Mouse (Mus musculus): ENCODE data around the gene Tnc. TPM values are rescaled to one million over a fixed set of nuclear protein-coding genes. Genes with fewer than 3 reads are reported as not detected.
"Not testable (repeated sequence)": the region's sequence is repeated elsewhere in the genome, so short reads cannot be mapped to it uniquely, and the experiment has no call there.

The Tnc gene
- polyA plus RNA-seq, 1 experiment = 849 TPM

DNA sequence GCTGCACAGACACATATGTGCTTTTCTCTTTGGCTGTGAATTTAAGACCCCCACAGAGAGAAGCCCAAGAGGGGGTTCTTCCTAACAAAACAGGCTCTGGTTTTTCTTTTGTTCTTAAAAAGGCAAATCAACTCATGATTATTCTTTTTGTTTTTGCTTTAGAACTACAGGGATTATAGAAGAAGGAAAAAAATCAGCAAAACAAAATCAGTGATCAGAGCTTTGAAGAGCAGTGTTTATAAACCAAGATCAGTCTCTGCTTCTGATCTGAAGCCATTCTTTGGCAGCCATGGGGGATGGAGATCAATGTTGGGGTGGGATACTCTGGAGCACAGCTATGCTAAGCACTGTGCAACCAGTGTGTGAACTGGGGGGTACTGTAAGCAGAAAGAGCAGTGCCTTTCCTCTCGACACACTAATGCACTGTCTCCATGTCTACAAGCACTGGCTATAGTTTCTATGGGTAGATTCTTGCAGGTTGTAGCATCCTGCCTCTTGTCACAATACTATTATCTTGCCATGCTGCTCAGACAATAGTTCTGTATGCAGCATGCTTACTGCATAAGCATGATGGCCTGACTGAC lies 66.5 kb downstream of the Tnc start:
- no peak overlapping the region for H3K4me3 ChIP-seq (ENCODE audit: insufficient read depth, low read length)
- TF ChIP-seq POLR2A (IDR thresholded peaks at IDR 0.05; ENCODE audit: low read depth, low read length) (no peak), CTCF (IDR thresholded peaks at IDR 0.05; ENCODE audit: borderline replicate concordance, insufficient read depth, low read length) (no peak)
- H3K27ac ChIP-seq (ENCODE audit: insufficient read depth, low read length) = no peak overlapping the region
- no peaks in the 10 kb centered on the region for H3K4me1 ChIP-seq (ENCODE audit: control insufficient read depth, insufficient read depth, low read length)

DNA sequence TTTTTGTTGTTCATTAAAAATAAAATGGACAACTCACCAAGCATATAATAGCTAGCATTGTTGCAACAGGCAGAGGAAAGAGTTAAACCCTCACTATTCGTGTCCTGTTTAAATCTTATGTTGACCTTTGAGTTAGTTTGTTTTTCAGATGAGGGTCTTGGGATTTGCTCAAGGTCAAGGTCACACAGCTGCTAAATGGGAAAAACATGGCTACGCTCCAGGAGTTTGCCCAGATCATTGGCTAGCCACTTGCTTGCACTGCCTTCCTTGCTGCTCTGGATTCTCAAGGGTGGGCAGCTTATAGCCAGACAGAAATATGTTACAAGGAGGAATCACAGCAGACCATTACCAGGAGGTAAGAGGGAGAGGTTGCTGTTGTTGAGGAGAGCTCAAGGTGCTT lies 67.2 kb downstream of the Tnc start:
- Histone ChIP-seq H3K4me3 (ENCODE audit: insufficient read depth, low read length) (no peak overlapping the region), H3K4me1 (ENCODE audit: control insufficient read depth, insufficient read depth, low read length) (no peaks in the 10 kb centered on the region), H3K27ac (ENCODE audit: insufficient read depth, low read length) (no peak overlapping the region)
- no peak for TF ChIP-seq CTCF (IDR thresholded peaks at IDR 0.05; ENCODE audit: borderline replicate concordance, insufficient read depth, low read length)
- TF ChIP-seq POLR2A (IDR thresholded peaks at IDR 0.05; ENCODE audit: low read depth, low read length) = no peak

DNA sequence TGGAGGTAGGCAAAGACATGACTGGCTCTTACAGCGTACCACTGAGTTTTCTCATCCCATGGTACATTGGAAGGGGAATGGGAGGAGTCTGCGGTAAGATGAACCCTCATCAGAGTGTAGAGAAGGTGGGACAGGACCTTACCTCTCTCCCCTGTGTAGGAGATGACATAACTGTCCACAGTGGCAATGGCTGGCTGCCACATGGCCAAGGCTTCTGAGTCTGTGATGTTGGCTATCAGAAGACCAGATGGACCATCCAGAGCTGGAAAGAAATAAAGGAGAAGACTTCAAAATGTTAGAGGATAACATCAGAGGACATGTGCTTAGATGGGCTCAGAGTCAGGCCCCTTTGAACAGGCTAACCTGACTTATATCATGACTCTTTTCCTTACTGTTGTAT lies 74.3 kb downstream of the Tnc start:
- TF ChIP-seq CTCF (IDR thresholded peaks at IDR 0.05; ENCODE audit: borderline replicate concordance, insufficient read depth, low read length) (no peak), POLR2A (IDR thresholded peaks at IDR 0.05; ENCODE audit: low read depth, low read length) (no peak)
- Histone ChIP-seq H3K4me1 (ENCODE audit: control insufficient read depth, insufficient read depth, low read length) (0 out of 2 replicates have a peak, but pooled peaks cover 3% of the 10 kb centered on the region), H3K27ac (ENCODE audit: insufficient read depth, low read length) (no peak overlapping the region), H3K4me3 (ENCODE audit: insufficient read depth, low read length) (no peak overlapping the region)

DNA sequence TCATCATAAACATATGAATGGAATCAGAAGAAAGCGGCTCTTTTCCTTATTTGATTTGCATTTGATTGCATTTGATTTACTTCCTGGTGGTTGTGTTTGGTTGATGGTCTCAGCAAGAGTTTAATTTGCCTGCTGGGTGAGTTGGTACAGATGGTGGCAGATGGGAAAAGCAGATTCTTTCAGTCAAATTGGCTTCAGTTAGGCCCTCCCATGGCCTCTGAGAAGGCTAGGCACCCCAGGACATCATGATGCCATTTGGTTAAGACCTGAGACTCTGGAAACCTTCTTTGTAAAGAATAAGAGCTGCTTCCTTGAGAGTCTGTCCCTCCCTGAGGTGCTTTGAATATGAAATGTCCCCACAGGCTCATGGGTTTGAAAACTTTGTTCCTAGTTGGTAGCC lies 75.1 kb downstream of the Tnc start:
- Histone ChIP-seq H3K4me3 (ENCODE audit: insufficient read depth, low read length) (no peak overlapping the region), H3K4me1 (ENCODE audit: control insufficient read depth, insufficient read depth, low read length) (0 out of 2 replicates have a peak, but pooled peaks cover 3% of the 10 kb centered on the region), H3K27ac (ENCODE audit: insufficient read depth, low read length) (0 out of 2 replicates have a peak overlapping the region, but pooled peaks have one; percentile 0)
- TF ChIP-seq CTCF (IDR thresholded peaks at IDR 0.05; ENCODE audit: borderline replicate concordance, insufficient read depth, low read length) = no peak
- no peak for TF ChIP-seq POLR2A (IDR thresholded peaks at IDR 0.05; ENCODE audit: low read depth, low read length)

DNA sequence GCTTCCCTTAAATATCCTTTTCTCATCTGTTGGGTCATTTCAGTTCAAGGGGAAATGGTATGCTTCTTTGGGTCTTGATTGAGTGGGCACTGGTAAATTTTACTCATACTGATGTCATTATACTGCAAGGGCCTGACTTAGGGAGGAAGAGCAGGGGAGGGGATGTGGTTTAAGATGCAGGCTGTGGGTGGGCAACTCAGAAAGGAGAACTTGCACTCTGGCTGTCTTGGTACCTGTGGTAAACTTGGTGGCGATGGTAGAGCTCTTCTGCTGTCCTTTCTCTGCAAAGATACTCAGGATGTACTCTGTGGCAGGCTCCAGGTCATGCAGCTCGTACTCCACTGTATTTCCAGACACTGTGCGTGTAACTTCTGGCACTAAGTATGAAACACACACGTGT lies 75.9 kb downstream of the Tnc start:
- no peak overlapping the region for H3K27ac ChIP-seq (ENCODE audit: insufficient read depth, low read length)
- no peak overlapping the region for H3K4me3 ChIP-seq (ENCODE audit: insufficient read depth, low read length)
- TF ChIP-seq CTCF (IDR thresholded peaks at IDR 0.05; ENCODE audit: borderline replicate concordance, insufficient read depth, low read length) (no peak), POLR2A (IDR thresholded peaks at IDR 0.05; ENCODE audit: low read depth, low read length) (no peak)
- 0 out of 2 replicates have a peak, but pooled peaks cover 3% of the 10 kb centered on the region for H3K4me1 ChIP-seq (ENCODE audit: control insufficient read depth, insufficient read depth, low read length)

DNA sequence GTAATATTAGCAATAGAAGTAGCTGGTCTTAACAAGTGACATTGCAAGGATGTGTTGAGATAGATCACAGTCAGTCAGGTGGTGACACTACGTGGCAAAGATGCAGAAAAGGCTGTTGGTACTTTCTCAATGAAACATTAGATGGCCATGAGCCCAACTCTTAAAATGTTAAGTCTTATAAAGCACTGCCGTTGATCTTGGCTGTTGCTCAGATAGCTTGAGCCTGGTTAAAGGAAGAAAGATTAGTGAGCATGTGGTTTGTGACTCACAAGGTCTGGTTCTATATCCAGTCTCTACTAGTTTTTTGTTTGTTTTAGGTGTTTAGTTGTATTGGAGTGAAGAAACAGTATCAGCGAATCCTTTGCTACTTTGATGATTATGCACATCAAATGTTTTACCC lies 76.9 kb downstream of the Tnc start:
- H3K27ac ChIP-seq (ENCODE audit: insufficient read depth, low read length) = no peak overlapping the region
- TF ChIP-seq POLR2A (IDR thresholded peaks at IDR 0.05; ENCODE audit: low read depth, low read length) = no peak
- no peak overlapping the region for H3K4me3 ChIP-seq (ENCODE audit: insufficient read depth, low read length)
- H3K4me1 ChIP-seq (ENCODE audit: control insufficient read depth, insufficient read depth, low read length) = 0 out of 2 replicates have a peak, but pooled peaks cover 3% of the 10 kb centered on the region

DNA sequence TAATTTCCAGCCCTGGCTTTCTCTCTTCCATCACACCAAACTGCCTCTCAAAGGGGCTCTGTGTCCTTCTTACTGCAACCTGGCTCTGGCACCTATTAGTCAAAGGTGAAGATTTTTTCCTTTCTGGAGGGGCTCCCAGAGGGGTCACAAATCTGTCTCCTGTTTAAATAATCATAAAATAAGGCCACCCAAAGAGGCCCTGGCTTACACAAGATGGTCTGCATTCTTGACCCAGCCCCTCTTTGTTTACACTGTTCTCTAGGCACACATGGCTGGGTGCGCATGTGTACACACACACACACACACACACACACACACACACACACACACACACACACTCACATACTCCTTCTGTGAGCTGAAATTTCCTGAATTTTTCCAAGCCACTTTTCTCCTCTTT lies 83.4 kb downstream of the Tnc start:
- TF ChIP-seq POLR2A (IDR thresholded peaks at IDR 0.05; ENCODE audit: low read depth, low read length) = no peak
- no peak for TF ChIP-seq CTCF (IDR thresholded peaks at IDR 0.05; ENCODE audit: borderline replicate concordance, insufficient read depth, low read length)
- no peak overlapping the region for H3K27ac ChIP-seq (ENCODE audit: insufficient read depth, low read length)
- no peak overlapping the region for H3K4me3 ChIP-seq (ENCODE audit: insufficient read depth, low read length)
- peaks cover 6% of the 10 kb centered on the region for H3K4me1 ChIP-seq (ENCODE audit: control insufficient read depth, insufficient read depth, low read length)

DNA sequence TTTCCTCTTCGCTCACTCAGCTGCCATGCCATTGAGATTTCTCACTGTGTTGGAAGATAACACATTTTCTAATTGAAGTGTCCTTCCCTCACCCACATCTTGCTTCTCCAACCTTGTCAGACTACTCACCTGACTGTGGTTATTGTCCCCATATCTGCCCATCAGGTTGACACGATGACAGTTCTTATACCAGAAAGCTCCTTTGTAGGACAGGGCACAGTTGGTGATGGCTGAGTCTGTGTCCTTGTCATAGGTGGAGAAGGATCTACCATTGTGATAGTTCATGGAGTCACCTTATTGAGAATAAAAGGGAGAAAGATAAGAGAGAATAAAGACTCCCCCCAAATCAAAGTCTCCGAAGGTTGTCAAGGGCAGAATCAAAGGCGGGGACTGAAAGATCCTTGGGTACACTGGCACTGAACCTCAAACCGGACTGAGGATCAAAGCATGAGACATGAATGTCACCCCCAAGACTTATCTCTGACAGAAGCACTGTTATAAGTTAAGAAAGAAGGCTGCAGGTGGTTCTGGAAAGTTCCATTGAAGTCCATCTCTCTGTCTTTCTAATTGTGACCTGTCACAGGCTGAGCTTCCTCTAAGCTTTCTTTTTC lies 84.9 kb downstream of the Tnc start:
- no peak for TF ChIP-seq POLR2A (IDR thresholded peaks at IDR 0.05; ENCODE audit: low read depth, low read length)
- no peak for TF ChIP-seq CTCF (IDR thresholded peaks at IDR 0.05; ENCODE audit: borderline replicate concordance, insufficient read depth, low read length)
- H3K4me3 ChIP-seq (ENCODE audit: insufficient read depth, low read length) = no peak overlapping the region
- H3K27ac ChIP-seq (ENCODE audit: insufficient read depth, low read length) = no peak overlapping the region
- peaks cover 8% of the 10 kb centered on the region for H3K4me1 ChIP-seq (ENCODE audit: control insufficient read depth, insufficient read depth, low read length)

DNA sequence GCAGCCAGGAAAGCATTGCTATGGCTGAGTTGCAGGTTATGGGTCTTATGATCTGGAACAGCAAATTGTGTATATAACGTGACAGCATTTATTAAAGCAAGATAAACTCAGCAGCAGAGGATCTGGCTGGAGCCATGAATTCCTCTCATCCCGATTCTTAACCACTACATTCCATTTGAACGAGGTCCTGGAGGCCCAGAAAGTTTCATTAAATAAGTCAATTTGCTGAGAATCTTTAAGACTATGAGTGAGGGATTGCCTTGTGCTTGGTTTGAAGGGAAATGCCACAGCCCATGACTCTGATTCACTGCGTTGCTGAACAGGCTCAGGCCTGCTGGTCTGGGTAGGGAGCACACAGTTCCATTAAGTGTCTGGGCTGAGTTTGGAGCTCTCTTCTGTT lies 88.2 kb downstream of the Tnc start:
- H3K4me3 ChIP-seq (ENCODE audit: insufficient read depth, low read length) = no peak overlapping the region
- peak overlapping the region; percentile 96 for H3K27ac ChIP-seq (ENCODE audit: insufficient read depth, low read length)
- TF ChIP-seq POLR2A (IDR thresholded peaks at IDR 0.05; ENCODE audit: low read depth, low read length) (no peak), CTCF (IDR thresholded peaks at IDR 0.05; ENCODE audit: borderline replicate concordance, insufficient read depth, low read length) (no peak)
- H3K4me1 ChIP-seq (ENCODE audit: control insufficient read depth, insufficient read depth, low read length) = peaks cover 8% of the 10 kb centered on the region

DNA sequence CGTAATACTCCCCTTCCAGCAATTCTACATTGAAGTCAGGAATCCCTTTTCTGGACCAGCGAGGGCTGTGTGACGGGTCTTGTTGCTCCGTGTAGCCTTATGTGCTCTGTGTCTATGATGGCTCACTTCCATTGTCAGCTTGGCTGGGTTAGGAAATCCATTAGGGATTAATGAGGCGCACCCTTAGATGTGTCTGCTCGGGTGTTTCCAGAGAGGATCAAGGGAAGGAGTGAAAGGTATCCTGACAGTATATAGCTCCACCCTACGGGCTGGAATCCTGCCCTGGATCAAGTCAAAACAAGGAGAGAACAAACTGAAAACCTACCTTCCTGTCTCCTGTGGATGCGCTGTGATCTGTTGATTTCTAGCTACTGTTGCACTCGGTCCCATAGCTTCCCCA lies 96.8 kb downstream of the Tnc start:
- Histone ChIP-seq H3K27ac (ENCODE audit: insufficient read depth, low read length) (no peak overlapping the region), H3K4me1 (ENCODE audit: control insufficient read depth, insufficient read depth, low read length) (no peaks in the 10 kb centered on the region), H3K4me3 (ENCODE audit: insufficient read depth, low read length) (no peak overlapping the region)
- no peak for TF ChIP-seq CTCF (IDR thresholded peaks at IDR 0.05; ENCODE audit: borderline replicate concordance, insufficient read depth, low read length)
- no peak for TF ChIP-seq POLR2A (IDR thresholded peaks at IDR 0.05; ENCODE audit: low read depth, low read length)

DNA sequence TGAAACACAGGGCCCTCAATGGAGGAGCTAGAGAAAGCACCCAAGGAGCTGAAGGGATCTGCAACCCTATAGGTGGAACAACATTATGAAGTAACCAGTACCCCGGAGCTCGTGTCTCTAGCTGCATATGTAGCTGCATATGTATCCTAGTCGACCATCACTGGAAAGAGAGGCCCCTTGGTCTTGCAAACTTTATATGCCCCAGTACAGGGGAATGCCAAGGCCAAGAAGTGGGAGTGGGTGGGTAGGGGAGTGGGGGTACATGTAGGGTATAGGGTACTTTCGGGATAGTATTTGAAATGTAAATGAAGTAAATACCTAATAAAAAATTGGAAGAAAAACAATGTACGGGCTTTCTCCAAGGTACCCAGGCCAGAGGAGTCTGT lies 98.1 kb downstream of the Tnc start:
- H3K4me3 ChIP-seq (ENCODE audit: insufficient read depth, low read length); H3K4me1 ChIP-seq (ENCODE audit: control insufficient read depth, insufficient read depth, low read length); H3K27ac ChIP-seq (ENCODE audit: insufficient read depth, low read length): not testable (repeated sequence)

Measured in embryonic fibroblast, embryonic 13.5 days (primary cell).